Mouse (Mus musculus) telencephalon, adult 2 months (tissue): ENCODE measurements around the gene Gm6890.
"Not testable (repeated sequence)": the region's sequence is repeated elsewhere in the genome, so short reads cannot be mapped to it uniquely, and the experiment has no call there.

Source experiments
- DNase-seq: peaks from one replicate; pipeline ENCODE4 v3.0.0-alpha.2; 2011; ENCODE audit warnings: low read depth, low spot score

The Gm6890 gene

DNA sequence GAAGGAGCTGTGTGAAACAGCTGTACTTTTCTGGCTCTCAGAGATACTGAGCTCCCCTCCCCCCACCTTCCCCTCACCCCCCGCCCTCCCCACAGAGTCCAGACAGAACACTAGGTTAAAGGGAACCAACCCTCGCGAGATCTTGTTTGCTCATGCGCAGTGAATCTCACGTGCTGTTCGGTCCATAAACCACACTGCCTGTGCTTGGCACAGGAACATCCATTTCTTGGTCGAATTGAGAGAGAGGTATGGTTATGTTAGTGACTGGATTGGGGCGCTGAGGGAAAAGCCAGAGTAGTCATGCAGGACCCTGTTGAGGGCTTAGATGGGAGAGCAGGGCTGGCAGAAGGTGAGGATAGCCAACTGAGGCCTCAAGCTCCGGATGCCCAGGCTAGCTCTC is at the start of gene Gm6890:
Gm6890 (plus strand) TSS at position 301 of the 400 bp plus-strand sequence.
- not testable (repeated sequence) for DNase-seq

GRCm38 (mm10) chrX:74726195-74726594 is 14.5 kb upstream of the Gm6890 start:
- DNase-seq = not testable (repeated sequence)

DNA sequence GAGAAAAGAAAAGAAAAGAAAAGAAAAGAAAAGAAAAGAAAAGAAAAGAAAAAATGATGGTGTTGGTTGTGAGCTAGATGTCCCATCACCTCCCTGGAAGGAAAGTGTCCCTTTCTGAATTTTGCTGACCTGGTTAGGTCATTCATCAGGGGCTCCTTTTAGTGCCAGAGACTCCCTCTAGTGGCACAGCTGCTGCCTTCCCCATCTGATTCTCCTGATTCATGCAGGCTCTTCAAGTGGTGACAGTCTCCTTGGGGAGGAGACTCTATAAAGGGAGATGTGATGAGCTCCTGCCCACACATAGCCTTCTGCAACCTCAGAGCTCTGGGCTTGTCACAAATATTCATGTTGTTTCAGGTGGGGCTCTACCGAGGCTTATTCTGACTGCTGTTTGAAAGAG is 30.0 kb downstream of the Gm6890 start:
- DNase-seq = not testable (repeated sequence)
